Mouse (Mus musculus): ENCODE results near the gene Kcnj12. TPM values are rescaled to one million over a fixed set of nuclear protein-coding genes. Genes with fewer than 3 reads are reported as not detected.

Gene Kcnj12
- total and polyA plus RNA-seq, 3 experiments: not detected

GRCm38 (mm10) chr11:61023416-61024200 is 1.2 kb downstream of the Kcnj12 start:
- peaks cover 0 to 2% of the 10 kb centered on the region in 2 experiments; a peak in 3 of 4 replicates for H3K27me3 ChIP-seq (ENCODE audit: control insufficient read depth in 1 of 2, insufficient read depth in 2 of 2, low read length in 2 of 2)
- DNase-seq (ENCODE audit: low read depth, low spot score): no peak
- H3K4me1 ChIP-seq (ENCODE audit: control insufficient read depth in 1 of 2, insufficient read depth in 2 of 2, low read length in 2 of 2): no peaks in the 10 kb centered on the region
- no peak overlapping the region for H3K9ac ChIP-seq (ENCODE audit: control insufficient read depth, low read depth, low read length, poor library complexity, severe bottlenecking)
- no peaks in the 10 kb centered on the region for H3K36me3 ChIP-seq (ENCODE audit: control insufficient read depth in 1 of 2, insufficient read depth in 2 of 2, low read length in 2 of 2)
- TF ChIP-seq MYB (IDR thresholded peaks at IDR 0.05; ENCODE audit: low read depth, low read length): no peak
- TF ChIP-seq ELF1 (IDR thresholded peaks at IDR 0.05; ENCODE audit: low read depth, low read length): no peak
- no peak for TF ChIP-seq POLR2A (IDR thresholded peaks at IDR 0.05; ENCODE audit: control insufficient read depth in 1 of 2, insufficient read depth in 1 of 2, low read depth in 1 of 2, low read length in 2 of 2, poor library complexity in 1 of 2)
- no peak for TF ChIP-seq MYC (IDR thresholded peaks at IDR 0.05; ENCODE audit: low read depth, low read length)
- TF ChIP-seq RCOR1 (IDR thresholded peaks at IDR 0.05; ENCODE audit: low read depth, low read length): no peak
- TF ChIP-seq POLR2AphosphoS5 (IDR thresholded peaks at IDR 0.05; ENCODE audit: borderline replicate concordance, low read depth, low read length): no peak
- no peak for TF ChIP-seq TAL1 (IDR thresholded peaks at IDR 0.05; ENCODE audit: low read length)
- TF ChIP-seq SIN3A (IDR thresholded peaks at IDR 0.05; ENCODE audit: low read length): no peak
- no peak for TF ChIP-seq NELFE (IDR thresholded peaks at IDR 0.05; ENCODE audit: low read depth, low read length)
- TF ChIP-seq ETS1 (IDR thresholded peaks at IDR 0.05; ENCODE audit: low read depth, low read length): no peak
- TF ChIP-seq MAFK (IDR thresholded peaks at IDR 0.05; ENCODE audit: borderline replicate concordance, low read depth, low read length): no peak
- H3K27ac ChIP-seq (ENCODE audit: control insufficient read depth, low read depth, low read length): no peak overlapping the region
- H3K9me3 ChIP-seq (replicated peaks; ENCODE audit: insufficient read depth, low read length): no peaks in the 10 kb centered on the region
- H3K79me2 ChIP-seq (ENCODE audit: control insufficient read depth, insufficient read depth, low read length, poor library complexity): no peaks in the 10 kb centered on the region
- H3K4me3 ChIP-seq (ENCODE audit: control insufficient read depth in 1 of 2, insufficient read depth in 1 of 2, low read depth in 2 of 2, low read length in 2 of 2): no peak overlapping the region

- Histone ChIP-seq H3K27me3 (ENCODE audit: control insufficient read depth in 1 of 2, insufficient read depth in 2 of 2, low read length in 2 of 2) (peaks cover 0 to 2% of the 10 kb centered on the region in 2 experiments; a peak in 3 of 4 replicates), H3K4me1 (ENCODE audit: control insufficient read depth in 1 of 2, insufficient read depth in 2 of 2, low read length in 2 of 2) (no peaks in the 10 kb centered on the region), H3K36me3 (ENCODE audit: control insufficient read depth in 1 of 2, insufficient read depth in 2 of 2, low read length in 2 of 2) (no peaks in the 10 kb centered on the region), H3K9ac (ENCODE audit: control insufficient read depth, low read depth, low read length, poor library complexity, severe bottlenecking) (no peak overlapping the region), H3K9me3 (replicated peaks; ENCODE audit: insufficient read depth, low read length) (no peaks in the 10 kb centered on the region), H3K4me3 (ENCODE audit: control insufficient read depth in 1 of 2, insufficient read depth in 1 of 2, low read depth in 2 of 2, low read length in 2 of 2) (no peak overlapping the region), H3K79me2 (ENCODE audit: control insufficient read depth, insufficient read depth, low read length, poor library complexity) (no peaks in the 10 kb centered on the region), H3K27ac (ENCODE audit: control insufficient read depth, low read depth, low read length) (no peak overlapping the region)
- no peak for DNase-seq (ENCODE audit: low read depth, low spot score)
- TF ChIP-seq POLR2AphosphoS2 (IDR thresholded peaks at IDR 0.05; ENCODE audit: low read length) (no peak), ETS1 (IDR thresholded peaks at IDR 0.05; ENCODE audit: low read depth, low read length) (no peak), POLR2AphosphoS5 (IDR thresholded peaks at IDR 0.05; ENCODE audit: borderline replicate concordance, low read depth, low read length) (no peak), MXI1 (IDR thresholded peaks at IDR 0.05; ENCODE audit: low read depth, low read length) (no peak), GABPA (IDR thresholded peaks at IDR 0.05; ENCODE audit: low read depth, low read length) (no peak), SMC3 (IDR thresholded peaks at IDR 0.05; ENCODE audit: low read depth, low read length) (no peak), GATA1 (IDR thresholded peaks at IDR 0.05; ENCODE audit: low read depth, low read length) (no peak), ZKSCAN1 (IDR thresholded peaks at IDR 0.05; ENCODE audit: low read depth, low read length) (no peak), UBTF (IDR thresholded peaks at IDR 0.05; ENCODE audit: borderline replicate concordance, insufficient read depth, low read depth, low read length) (no peak), POLR2A (IDR thresholded peaks at IDR 0.05; ENCODE audit: control insufficient read depth in 1 of 2, insufficient read depth in 1 of 2, low read depth in 1 of 2, low read length in 2 of 2, poor library complexity in 1 of 2) (no peak), RCOR1 (IDR thresholded peaks at IDR 0.05; ENCODE audit: low read depth, low read length) (no peak), ZMIZ1 (IDR thresholded peaks at IDR 0.05; ENCODE audit: low read depth, low read length) (no peak), USF2 (IDR thresholded peaks at IDR 0.05; ENCODE audit: borderline replicate concordance in 1 of 2, insufficient read depth in 1 of 2, low read depth in 1 of 2, low read length in 2 of 2) (no peak), NELFE (IDR thresholded peaks at IDR 0.05; ENCODE audit: low read depth, low read length) (no peak), HCFC1 (IDR thresholded peaks at IDR 0.05; ENCODE audit: low read depth, low read length) (no peak), NRF1 (IDR thresholded peaks at IDR 0.05; ENCODE audit: insufficient read depth, low read depth, low read length, poor library complexity, severe bottlenecking) (no peak), JUND (IDR thresholded peaks at IDR 0.05; ENCODE audit: low read depth, low read length) (no peak), RAD21 (IDR thresholded peaks at IDR 0.05; ENCODE audit: low read depth, low read length) (no peak), MAZ (IDR thresholded peaks at IDR 0.05; ENCODE audit: low read depth, low read length) (no peak), CHD2 (IDR thresholded peaks at IDR 0.05; ENCODE audit: low read length) (no peak)
Observed at GRCm38 (mm10) chr11:61024388-61024787, 2.0 kb downstream of the Kcnj12 start.
